Mouse (Mus musculus) embryo, embryonic 10.5 days (tissue): ENCODE data around the gene Smagp.

Experiments
- DNase-seq: peaks from one replicate; pipeline ENCODE4 v3.0.0-alpha.2; 2015; ENCODE audit warnings: low spot score

Gene Smagp

DNA sequence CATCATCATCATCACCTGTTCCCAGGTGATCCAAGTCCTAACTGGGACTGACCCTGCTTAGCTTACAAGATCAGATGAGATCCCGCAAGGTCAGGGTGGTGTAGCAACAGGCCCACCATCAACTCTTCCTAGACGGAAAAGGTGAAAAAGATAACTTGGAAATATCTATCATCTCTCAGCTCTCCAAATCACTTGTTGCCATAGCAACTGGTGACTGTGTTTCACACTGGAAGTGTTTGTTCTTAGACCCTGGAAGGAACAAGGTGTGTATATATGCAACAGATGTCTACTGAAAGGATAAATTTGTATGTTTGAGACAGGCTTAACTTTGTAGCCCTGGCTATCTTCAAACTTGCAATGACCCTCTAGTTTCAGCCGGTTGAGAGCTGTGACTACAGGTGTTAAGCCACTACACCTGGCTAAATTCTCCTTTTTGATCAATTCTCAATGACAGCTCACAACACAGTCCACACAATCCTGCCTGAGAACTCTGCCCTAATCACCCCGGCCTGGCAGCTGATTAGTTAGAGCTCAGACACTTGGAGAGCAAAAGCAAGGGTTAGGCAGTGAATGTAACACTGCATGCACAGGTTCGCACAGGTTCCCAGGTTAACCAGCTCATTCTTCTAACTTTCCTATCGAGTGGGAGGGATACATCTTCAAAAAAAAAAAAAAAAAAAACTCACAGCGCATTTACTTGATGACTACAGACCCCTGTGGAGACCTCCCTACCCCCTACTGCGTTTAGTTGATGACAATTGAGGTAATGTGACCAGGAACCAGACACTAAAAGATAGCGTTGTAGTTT lies 28.9 kb upstream of the Smagp start:
- DNase-seq = no peak

DNA sequence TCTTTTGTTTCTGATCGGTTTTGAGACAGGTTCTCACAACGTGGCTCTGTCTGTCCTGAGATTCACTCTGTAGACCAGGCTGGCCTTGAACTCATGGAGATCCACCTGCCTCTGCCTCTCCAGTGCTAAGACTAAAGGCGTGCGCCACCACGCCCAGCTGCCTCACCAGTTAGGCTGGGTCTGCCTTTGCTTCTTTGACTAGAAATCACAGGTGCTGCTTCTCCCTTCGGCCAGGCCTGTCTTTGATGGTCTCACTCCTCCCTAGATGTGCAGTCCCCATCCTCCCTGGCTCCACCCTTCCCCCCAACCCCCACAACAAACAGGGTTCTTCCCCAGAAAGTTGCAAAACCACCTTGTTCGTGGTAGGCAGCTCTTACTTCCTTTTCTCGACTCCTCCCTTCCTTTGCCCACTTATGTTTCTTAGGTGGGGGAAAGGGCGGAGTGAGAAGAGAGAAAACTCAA lies 28.1 kb upstream of the Smagp start:
- DNase-seq = no peak

DNA sequence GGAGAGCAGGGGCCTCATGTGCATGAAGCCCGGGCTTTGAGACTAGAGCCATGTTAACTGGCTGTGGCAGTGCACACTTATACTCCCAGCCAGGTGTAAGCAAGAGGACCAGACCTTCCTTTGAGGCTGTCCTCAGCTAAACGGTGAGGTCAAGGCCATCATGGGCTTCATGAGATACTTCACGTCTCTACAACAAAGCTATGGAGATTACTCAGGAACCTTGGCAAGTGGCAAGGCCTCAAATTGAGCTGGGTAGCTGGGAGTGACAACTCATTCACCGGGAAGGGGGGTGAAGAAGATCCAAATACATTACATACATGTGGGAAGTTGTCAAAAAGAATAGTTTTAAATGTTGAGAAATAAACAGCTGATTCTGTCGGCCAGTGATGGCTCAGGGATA lies 24.1 kb upstream of the Smagp start:
- DNase-seq = no peak

DNA sequence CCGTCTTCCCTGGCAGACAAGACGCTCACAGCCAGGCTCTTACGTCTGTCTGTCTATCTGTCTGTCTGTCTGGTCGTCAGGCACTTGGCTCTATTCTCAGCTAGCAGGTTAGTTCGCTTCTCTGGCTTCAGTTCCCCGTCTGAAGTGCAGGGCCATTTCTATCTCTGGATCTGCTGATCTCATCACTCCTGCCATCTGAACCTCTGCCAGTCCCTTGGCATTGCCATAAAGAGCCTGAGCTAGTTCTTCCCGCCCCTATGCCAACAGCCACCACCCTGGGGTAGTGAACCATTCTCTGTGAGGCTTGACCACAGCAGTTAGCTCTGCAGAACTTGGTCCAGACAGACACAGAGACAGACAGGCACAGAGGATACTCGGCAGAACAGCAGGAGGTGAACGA lies 23.6 kb upstream of the Smagp start:
- DNase-seq = no peak

DNA sequence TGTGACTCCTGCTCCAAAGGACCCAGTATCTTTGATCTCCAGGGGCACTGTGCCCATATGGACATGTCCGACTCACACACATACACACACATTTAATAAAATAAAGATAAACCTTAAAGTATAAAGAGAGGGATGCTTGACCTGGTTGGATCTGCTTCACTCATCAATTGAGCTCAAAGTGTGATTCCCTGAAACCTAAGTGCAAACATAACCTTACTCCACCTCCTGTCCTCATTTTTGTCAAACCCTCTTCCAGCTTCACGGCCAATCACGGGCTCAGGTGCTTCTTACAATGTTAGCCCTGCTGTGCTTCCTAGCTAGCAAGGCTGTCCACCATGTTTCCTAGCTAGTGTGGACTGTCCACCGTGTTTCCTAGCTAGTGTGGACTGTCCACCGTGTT lies 18.5 kb upstream of the Smagp start:
- no peak for DNase-seq

DNA sequence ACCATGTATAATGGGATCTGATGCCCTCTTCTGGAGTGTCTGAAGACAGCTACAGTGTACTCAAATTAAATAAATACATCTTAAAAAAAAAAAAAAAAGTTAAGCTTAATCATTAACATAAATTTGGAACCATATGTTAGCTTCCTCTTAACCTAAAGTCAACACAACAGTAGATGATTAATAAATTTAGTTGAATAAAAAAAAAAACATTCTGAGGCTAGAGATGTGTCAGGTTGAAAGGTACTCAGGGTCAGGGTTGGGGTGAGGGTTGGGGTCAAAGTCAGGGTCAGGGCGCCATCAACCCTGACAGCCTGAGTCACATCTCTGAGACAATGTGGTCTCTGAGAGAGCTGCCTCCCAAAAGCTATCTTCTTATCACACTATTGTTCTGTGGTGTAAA lies 17.5 kb upstream of the Smagp start:
- DNase-seq = no peak

DNA sequence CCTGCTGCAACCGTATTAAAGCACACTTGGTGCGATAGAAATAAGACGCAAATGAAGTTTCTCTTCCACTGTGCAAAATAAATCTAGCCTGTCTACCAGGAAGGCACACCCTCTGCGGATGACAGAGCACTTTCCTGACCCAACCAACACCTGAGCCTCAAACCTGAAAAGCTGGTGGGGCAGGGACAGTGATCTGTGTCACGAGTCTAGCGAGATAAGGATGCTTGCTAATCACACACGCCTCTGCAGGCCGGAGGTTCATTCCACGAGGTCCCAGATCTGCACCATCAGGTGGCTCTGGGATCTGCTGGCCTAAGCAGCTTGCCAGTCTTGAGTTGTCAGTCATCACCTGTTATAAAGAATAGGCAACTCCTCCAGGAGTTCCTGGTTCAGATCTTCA lies 14.9 kb upstream of the Smagp start:
- no peak for DNase-seq

DNA sequence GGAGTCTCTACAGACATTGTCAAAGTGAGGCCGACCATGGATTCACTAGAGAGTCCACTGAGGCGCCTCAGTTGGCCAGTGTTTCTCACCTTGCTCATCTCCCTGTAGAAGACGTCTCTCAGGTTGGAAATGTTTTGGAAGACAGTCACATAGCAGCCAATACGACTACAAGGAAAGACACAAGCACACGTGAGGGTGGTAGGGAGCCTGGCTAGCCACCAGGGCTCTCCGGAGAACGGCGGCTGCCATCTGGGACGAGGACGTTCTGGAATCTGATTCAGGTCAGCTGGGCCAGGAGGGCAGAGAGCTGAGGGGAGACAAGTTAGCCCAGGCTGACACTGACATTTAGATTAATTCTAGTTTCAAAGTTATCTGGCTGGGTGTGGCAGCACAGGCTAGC lies 13.4 kb upstream of the Smagp start:
- DNase-seq = no peak

DNA sequence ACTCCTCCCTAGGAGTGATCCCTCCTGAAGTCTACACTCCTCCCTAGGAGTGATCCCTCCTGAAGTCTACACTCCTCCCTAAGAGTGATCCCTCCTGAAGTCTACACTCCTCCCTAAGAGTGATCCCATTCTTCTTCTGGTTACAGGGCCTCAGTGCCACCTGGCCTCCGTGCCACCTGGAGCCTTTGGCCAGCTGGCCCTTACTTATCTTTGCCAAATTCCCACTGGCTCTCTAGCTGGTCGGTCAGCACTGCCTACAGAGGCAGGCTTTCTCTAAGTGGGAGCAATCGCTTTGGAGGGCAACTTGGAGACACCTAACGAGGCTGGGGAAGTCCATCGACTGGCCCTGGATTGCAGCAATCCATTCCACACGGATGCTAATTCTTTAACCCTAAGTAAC lies 9.4 kb upstream of the Smagp start:
- DNase-seq = no peak

DNA sequence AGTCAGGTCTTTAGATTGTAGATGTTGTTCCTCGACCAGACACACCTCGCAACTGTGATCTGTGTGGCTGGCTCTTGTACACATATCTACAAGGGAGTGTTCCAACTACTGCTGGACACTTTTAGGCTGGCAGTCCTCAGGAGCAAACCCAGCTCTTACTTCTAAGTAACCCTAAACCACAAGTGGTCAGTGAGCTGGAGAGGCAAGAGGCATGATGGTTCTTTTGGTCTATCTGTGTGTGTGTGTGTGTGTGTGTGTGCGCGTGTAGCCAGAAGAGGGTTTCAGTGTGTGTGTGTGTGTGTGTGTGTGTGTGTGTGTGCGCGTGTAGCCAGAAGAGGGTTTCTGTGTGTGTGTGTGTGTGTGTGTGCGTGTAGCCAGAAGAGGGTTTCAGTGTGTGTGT lies 5.7 kb upstream of the Smagp start:
- DNase-seq = no peak

DNA sequence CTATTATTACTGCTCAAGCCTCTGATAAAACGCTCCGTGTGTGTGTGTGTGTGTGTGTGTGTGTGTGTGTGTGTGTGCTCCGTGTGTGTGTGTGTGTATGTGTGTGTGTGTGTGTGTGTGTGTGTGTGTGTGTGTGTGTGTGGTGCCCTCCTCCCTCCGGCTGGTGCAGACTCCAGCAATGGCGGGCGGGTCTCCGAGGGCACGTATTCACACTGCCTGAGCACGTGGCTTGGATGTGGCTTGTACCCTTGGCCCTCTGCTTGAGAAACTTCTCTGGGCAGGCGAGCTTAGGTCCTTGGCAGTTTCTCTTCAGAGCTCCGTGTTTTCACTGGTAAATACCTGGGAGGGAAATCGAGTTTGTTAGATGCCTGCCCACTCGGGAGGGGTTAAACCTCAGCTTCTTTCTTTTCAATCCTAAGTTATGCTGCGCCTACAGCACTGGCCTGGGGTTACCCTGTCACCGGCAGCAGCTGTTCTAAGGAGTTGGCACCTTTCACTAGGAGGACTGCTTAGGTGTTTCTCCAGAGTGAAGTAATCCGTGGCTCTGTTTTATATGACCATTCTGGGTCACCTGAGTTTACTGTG lies 4.6 kb upstream of the Smagp start:
- DNase-seq = no peak

DNA sequence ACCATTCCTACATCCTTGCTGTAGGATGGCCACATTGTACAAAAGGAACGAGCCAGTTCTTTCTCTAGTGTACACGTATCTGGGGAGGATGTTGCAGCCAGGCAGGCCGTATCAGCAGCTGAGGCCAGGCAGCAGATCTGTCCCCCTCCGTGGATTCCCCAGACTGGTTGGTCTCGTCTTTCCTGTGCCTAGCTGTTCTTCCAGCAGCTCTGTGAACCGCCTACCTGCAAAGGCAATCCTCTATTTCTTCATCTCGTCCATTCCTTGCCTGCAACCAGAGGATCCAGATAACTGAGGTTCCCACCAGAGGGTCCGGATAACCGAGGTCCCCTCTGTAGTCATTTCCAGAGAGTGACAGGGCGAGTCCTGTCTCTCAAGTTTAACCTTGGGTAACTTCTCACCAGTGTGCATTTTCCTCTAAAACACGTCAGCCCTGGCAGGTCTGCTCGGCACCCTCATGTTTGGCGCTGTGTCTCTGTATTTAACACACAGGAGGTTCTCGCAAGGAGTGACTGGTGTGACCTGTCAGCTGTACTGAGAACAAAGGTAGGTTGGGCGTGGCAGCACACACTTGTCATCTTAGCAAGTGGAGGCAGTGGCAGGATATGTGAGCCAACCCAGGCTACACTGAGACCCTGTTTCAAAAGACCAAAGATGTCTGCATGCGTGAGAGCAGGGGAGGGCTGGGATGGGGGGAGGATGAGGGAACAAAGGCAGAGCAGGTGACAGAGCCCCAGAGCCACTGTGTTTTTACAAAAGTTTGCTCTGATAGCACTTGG lies 3.4 kb upstream of the Smagp start:
- DNase-seq = no peak

DNA sequence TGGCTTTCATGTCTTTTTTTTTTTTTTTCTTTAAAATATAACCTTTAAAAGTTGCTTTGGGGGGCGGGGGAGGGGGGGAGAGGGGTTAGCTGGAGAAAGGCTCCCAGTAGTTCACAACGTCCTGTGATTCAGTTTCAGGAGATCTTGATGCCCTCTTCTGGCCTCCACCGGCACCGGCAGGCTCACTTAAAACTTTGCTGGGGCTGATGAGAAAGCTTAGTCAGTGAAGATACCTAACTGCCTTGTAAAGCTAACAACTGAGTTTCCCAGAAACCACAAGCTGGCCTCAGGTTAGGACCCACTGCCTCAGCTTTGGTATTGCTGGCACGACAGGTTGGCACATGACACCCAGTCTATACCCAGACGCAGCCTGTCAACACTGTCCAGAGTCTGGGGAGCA lies 921 bp upstream of the Smagp start:
- DNase-seq = no peak

DNA sequence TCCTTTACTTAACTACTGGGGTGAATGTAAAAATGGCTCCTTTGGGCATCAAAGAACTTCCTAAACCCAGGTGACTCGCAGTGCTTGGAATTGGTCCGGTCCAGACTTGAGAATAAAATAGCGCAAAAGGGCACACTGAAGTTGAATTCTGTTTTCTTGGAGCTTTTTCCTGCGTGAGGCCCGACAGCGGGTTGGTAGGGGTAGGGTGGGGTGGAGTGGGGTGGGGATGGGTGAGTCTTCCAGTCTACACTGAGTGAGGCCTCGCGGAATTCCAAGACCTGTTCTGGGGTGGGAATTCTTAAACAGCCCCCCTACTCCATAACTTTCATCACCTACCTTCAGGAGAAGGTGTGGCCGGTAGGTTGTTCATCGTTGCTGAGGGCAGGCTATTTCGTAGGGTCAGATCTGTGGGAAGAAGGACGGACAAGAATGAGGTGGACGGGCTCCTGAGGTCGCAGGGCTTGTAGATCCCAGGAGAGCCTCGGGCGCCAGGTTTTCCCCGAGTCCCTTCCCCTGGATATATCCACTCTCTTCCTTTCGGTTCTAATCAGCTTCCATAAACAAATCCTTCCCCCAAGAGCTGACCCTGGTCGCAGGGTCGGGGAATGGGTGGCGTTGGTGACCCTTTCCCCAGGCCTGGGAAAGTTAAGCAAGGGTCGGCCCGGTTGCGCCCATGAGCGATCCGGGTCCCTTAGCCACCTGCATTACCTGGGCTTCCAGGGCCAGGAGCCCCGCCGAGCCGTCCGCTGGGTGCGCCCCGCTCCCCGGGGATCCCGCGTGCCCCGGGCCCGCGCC lies 692 bp downstream of the Smagp start:
- peak; percentile 26 for DNase-seq

DNA sequence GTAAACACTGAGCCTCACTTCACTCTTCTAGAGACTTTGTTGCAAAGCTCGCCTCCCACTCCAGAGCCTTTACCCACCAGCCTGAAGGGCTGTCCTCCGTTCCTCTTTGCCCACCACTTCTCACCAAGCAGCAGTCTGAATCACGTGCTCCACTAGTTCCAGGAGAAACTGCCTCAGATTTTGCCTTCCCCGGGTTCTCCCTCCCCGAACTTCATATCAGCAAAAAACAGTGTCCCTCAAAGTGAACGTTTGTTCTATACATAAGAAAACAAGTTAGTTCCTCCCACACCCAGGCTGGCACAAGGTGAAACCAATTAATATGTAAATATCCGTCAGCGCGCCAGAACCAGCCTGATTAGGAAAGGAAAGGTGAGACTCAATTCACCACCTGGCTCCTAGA lies 1.5 kb downstream of the Smagp start:
- DNase-seq = no peak

DNA sequence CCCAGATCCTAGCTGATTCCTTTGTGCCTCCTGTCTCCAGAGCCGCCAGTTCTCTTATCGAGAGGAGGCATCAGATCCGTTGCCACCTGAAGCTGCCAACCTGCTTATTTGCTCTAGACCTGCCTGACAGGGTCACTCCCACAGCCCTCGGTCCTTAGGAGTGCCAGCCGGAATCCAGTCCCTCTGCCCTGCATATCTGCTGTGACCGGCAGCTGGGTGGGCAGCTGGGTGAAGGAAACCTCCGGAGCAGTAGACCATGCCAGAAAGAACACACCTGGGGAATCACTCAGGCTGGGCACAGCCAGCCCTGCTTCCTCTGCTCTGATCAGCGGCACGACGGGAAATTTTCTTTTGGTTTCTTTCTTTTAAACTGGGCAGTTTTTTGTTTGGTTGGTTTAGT lies 3.4 kb downstream of the Smagp start:
- DNase-seq = no peak

DNA sequence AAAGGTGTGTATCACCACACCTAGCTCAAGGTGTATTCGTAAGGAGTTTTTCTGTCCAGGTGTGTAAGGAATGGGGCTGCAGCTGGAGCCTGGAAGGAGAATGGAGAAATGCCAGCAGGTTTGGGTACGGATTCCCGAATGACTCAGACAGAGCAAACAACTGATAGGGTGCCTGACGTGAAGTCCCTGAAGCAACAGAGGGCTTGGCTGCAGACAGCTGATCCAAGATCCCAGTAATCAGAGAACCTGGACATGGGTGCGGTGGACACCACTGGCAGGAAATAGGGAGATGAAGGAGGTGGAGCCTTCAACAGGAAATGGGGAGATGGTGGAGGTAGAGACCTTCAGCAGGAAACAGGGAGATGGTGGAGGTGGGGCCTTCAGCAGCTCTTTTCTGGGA lies 4.4 kb downstream of the Smagp start:
- no peak for DNase-seq

DNA sequence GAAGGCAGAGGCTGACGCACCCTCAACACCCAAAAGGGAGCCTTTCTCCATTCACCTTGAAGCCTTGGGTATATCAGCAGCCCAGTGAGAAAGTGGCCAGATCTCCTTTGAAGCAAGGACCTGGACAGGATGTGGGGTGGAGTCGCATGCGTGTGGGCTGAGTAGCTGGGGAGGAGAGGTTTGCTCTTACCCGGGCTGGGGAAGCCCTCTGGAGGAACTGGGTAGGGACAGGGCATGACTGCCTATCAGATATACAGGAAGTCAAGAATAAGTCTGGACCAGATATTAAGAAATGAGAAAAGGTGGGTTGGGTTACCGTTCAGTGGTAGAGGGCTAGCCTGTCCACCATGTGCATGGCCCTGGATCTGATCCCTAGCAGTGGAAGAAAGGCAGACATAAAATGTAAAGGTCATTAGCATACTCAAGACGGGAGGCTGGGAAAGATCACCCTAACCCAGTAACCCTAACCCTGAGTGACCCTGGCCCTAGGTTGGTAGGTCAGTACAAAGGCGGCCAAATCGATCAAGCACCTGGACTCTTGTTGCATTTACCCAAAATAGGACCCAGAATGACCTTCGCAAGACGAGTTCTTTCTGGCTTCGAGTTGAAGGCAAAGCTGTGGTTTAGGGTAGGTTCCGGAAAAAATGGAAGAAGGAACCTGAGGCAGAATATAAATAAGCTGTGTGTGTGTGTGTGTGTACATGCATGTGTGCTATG lies 5.1 kb downstream of the Smagp start:
- DNase-seq = no peak

DNA sequence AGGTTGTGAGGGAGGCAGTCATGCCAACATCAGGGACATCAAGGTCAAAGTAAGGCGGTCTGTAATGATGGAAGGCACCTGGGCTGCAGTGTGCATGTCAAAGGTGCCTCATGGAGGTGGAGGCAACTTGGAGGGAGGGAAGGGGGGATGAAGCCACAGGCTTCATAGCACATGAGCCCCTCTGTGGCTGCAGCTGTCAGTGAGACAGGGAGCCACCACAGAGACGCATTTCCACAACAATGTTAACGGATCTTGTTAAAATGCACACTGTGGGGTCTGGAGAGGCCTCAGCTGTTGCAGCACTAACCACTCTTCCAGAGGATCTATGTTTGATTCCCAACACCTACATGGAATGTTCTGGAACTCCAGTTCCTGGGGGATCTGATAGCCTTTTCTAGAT lies 6.6 kb downstream of the Smagp start:
- DNase-seq = no peak

DNA sequence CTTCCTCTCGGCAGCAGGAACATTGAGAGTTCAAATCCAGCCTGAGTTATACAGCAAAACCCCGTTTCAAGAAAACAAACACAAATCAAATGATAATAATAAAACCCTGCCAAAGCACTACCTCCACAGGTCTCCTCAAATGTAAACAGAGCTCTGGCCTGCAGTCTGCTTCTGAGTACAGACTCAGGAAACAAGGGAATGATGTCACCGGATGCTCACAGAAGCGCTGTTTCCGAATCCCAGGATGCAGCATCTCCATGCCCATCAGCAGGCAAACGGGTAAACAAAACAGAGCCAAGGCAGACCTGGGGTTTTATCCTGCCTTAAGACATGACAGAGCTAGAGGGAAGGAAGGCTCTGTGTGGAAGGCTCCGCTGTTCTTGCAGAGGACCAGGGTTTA lies 7.9 kb downstream of the Smagp start:
- DNase-seq = no peak

DNA sequence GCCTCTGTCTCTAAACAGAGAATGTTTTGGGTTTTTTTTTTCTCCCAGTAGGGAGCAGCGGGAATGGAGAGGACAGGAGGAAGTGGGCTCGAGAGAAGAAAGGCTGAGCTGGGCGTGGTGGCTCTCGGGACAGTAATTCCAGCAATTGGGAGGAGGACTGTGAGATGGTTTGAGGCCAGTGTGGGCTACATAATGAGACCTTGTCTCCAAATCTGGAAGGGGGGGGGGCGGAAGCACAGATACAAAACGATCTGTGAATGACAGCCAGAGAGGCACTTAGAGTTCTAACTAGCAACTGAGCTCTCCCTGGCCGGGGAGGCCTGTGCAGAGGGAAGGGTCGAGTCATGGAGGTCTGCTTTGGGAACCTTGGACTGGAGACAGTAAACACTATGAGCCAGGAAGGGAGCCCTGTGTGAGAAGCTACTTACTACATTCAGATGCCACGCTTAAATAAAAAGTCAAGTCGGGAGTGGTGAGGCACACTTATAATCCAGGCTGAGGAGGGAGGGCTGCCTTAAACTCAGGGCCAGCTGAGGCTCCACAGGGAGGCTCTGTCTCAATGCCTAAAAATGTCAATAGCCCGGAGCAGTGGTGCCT lies 8.9 kb downstream of the Smagp start:
- peak; percentile 35 for DNase-seq
